Mouse (Mus musculus) bone marrow macrophage, adult 2 months (primary cell): ENCODE data around the gene Capzb.

Source experiments
- CTCF ChIP-seq: IDR thresholded peaks from 2 replicates; pipeline ENCODE4 v1.5.1; 2012; ENCODE audit warnings: low read depth, mild to moderate bottlenecking, low read length, moderate library complexity
- POLR2A ChIP-seq: IDR thresholded peaks from 2 replicates; pipeline ENCODE4 v1.6.1; 2012; ENCODE audit warnings: mild to moderate bottlenecking, low read depth, low read length, borderline replicate concordance

DNA sequence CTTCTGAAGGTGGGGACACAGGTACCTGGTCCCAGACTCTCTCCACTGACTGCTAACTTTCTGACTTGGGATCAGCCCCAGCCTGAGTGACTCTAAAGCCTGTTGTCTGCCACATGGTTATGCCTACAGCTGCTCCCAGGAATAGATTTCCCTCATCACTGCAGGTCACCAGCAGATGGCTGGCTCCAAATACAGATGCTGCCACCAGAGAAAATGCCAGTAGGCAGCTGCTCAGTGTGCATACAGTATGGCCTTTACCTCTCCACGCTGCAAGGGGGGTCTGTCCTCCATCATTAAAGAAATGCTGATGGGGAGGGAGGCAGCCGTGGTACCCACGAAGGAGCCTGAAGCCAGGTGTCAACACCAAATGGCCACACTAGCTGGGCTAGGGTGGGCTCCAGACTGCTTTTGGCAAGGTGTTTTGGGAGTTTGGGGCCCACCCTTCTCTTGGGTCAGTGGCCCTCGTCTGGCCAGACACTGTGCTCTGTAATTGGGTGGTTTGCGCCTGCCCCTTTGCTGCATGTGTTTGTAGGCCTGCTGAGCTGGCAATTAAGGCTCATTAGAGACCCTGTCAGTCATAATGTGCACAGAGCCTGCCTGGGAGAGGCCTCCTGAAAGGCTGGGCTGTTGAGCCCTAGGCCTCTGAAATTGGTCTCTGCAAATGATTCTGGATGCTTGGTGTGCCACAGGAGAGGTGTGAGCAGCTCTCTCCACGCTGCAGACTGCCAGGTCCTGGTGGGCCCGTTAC is 53.6 kb downstream of the Capzb start:
- TF ChIP-seq CTCF (no peak), POLR2A (no peak)
